Mouse (Mus musculus): ENCODE data around the gene Hprt.
"Not testable (repeated sequence)": the region's sequence is repeated elsewhere in the genome, so short reads cannot be mapped to it uniquely, and the experiment has no call there.

Hprt gene

DNA sequence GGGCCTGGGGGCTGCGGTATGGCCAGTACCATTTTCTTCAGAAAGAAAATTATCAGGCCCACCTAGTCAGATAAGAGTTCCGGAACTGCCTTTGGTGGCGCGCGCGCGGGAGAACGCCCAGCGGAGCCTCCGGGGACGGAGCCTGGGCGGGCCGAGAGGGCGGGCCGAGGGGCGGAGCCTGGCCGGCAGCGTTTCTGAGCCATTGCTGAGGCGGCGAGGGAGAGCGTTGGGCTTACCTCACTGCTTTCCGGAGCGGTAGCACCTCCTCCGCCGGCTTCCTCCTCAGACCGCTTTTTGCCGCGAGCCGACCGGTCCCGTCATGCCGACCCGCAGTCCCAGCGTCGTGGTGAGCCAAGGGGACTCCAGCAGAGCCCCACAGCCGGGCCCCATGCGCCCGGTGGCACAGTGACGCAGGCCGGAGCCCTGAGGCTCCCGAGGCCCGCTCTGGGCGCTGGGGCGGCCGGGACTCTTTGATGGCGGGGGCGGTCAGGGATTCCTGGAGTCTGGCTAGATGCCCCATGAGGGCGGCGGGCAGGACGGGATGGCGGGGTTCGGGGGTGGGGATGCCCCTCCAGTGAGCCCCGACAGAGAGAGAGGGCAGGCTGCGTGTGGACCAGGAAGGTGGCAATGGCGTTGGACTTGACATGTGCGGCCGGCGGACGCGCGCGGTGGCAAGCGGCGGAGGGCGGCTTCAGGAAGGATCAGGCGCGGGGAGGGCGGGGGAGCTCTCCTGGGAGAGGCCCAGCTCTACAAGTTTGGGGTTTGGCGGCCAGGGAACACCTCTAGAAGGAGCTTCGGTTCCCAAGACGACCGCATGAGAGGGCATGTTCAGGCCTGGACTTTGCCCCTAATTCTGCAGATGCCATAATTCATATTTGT is at the start of gene Hprt:
Gene Hprt, plus strand, starts transcription at position 233 of the 879 bp plus-strand sequence.
- peak; percentile 92 for DNase-seq

DNA sequence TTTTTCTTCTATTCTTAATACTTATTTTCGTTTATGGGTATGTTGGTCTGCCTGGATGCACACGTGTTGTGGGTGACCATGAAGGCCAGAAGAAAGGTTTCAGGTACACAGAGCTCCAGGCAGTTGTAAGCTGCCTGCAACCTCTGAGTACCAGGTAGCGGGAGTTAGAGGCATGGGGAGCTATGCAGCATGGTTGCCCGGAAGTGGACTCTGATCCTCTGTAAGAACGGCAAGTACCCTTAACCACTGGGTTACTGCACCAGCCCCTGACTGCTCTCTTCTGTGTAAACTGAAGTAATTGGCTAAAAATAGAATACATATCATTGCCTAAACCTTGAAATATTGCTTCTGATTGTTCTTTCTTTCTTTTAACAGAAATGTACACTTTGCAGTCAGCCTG is 42.4 kb upstream of the Hprt start:
- no peak for DNase-seq

DNA sequence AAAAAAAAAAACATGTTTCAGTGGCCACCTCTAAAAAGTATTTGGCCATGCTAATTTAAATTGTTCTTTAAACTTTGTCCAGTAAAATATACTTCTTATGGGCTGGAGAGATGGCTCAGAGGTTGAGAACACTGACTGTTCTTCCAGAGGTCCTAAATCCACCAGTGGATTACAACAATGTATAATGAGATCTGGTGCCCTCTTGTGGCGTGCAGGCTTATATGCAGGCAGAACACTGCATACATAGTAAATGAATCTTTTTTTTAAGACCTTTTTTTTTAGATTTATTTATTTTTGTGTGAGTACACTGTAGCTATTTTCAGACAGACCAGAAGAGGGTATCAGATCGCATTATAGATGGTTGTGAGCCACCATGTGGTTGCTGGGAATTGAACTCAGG is 38.2 kb upstream of the Hprt start:
- peak; percentile 24 for DNase-seq

DNA sequence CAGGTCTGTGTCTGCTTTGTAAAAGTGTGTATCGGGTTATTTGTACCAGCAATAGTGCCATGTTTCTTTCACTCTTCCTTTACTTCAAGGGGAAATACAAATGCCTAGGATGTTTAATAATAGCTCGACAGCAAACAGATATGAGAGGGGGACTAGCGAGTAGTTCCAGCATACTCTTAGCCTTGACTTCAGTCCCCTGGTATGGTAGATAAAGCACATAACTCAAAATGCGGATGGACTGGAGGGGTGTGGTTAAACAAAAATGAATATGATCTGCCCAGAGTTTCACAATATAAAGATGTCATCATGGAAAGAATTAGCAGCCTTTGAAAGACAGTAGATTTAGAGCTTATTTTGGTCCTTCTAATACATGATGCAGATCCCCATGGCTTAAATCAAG is 31.0 kb upstream of the Hprt start:
- no peak for DNase-seq

GRCm38 (mm10) chrX:52961559-52962110 is 26.3 kb upstream of the Hprt start:
- DNase-seq = no peak

DNA sequence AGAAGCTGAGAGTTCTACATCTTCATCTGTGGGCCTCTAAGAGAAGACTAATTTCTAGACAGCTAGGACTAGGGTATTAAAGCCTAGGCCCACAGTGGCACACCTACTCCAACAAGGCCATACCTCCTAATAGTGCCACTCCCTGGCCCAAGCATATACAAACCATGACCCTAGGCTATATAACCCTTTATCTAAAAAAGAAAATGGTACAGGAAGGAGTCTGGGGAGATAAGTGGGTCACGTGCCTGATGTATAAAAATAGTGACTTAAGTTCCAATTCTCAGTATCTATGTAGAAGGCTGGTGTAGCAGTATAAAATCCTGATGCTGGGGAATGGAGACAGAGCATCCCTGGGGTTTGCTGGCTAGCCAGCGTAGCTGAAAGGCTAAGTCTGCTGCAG is 22.8 kb upstream of the Hprt start:
- DNase-seq = no peak

DNA sequence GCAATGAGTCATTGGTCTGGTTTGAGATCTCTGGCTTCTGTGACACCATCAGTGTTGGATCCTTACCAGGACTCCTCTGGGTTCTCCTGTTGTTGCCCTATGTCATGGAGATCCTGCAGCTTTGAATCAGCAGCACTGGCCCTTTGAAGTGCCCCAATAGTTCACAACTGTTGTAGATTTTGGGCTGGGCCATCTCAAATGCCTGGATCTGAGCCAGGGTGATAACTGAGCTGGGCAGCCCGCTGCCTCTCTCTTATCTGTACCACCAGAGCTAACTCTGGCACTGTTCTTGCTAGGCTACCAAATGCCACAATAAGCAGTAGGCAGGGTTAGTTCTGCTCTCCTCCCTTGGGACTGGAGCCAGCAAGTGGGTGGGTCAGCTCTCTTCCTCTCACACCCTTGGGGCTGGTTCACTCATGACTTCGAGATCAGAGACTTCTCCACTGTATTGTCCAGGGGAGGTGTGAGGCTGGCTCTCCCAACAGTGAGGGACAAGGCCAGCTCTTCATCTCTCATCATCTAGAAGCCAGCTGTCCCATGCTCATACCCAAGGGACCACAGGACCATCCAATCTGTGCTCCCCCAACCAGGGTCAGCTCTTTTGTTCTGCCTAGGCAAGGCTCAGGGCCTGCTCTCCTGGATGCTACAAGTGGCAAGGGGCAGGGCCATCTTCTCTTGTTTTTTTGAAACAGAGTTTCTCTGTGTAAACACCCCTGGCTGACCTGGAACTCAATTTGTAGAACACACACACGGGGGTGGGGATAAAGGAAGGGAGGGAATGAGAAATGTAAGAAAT is 16.5 kb upstream of the Hprt start:
- no peak for DNase-seq

- no peak for DNase-seq
These were observed 15.8 kb upstream of the Hprt start for GRCm38 (mm10) chrX:52972129-52972528.

DNA sequence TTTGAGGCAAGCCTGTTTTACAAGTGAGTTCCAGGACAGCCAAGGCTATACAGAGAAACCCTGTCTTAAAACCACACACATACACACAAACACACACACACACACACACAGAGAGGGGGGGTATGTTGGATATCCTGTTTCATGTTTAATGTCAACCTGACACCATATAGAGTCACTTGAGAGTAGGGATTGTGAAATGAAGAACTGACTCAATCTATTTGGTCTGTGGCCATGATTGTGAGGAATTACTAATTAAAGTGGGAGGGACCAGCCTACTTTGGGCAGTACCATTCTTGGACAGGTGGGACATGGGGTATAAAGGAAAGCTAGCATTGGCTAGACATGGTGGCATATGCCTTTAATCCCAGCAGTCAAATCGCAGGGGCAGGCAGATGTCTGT is 15.3 kb upstream of the Hprt start:
- no peak for DNase-seq

DNA sequence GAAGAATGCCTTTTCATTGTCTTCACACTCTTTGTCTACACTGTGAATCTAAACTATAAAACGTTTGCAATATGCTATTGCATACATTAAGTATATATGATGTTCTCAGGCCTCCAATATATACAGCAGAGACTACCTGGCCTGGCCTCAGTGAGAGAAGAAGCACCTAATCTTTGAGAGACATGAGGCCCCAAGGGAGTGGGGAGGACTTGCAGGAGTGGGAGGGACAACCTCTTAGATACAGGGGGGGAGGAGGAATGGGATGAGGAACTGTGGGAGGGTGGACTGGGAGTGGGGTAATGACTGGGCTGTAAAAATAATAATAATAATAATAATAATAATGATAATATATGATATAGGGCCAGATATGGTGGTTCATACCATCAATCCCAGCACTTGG is 9.4 kb upstream of the Hprt start:
- DNase-seq = no peak

- no peak for DNase-seq
These were observed 6.6 kb upstream of the Hprt start for GRCm38 (mm10) chrX:52981378-52981777.

GRCm38 (mm10) chrX:52994726-52995125 is 6.8 kb downstream of the Hprt start:
- DNase-seq = not testable (repeated sequence)

GRCm38 (mm10) chrX:53004887-53005286 is 16.9 kb downstream of the Hprt start:
- DNase-seq = peak; percentile 12

- DNase-seq = peak; percentile 26
These were observed 18.1 kb downstream of the Hprt start for GRCm38 (mm10) chrX:53006062-53006461.

DNA sequence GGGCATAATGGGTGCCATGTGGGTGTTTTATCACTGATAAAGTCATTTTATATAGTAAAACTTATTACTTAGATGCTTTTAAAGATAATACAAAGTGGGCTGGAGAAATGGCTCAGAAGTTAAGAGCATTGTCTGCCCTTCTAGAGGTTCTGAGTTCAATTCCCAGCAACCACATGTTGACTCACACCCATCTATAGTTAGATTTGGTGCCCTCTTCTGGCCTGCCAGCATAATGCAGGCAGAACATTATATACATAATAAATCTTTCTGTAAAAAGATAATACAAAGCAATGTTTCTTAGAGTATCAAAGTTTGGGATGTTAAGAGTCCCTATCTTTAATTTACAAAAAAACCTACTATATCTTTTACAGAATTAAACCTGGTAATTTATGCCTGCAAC is 27.6 kb downstream of the Hprt start:
- DNase-seq = peak; percentile 31

DNA sequence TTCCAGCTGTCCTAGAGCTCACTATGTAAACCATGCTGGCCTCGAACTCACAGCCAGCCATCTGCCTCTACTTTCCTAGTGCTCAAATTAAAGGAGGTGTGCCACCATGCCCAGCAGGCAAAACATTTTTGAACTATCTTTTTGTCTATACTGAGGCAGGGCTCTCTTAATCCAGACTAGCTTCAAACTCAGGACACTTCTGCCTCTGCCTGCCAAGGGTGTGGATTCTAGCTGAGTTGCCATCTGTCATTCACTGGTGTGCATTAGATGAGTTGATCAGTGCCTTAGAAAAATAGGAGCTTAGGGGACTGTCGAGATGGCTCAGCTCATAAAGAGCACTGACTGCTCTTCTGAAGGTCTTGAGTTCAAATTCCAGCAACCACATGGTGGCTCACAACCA is 35.1 kb downstream of the Hprt start:
- DNase-seq = no peak

- peak; percentile 7 for DNase-seq
These were observed 36.3 kb downstream of the Hprt start for GRCm38 (mm10) chrX:53024268-53024667.

DNA sequence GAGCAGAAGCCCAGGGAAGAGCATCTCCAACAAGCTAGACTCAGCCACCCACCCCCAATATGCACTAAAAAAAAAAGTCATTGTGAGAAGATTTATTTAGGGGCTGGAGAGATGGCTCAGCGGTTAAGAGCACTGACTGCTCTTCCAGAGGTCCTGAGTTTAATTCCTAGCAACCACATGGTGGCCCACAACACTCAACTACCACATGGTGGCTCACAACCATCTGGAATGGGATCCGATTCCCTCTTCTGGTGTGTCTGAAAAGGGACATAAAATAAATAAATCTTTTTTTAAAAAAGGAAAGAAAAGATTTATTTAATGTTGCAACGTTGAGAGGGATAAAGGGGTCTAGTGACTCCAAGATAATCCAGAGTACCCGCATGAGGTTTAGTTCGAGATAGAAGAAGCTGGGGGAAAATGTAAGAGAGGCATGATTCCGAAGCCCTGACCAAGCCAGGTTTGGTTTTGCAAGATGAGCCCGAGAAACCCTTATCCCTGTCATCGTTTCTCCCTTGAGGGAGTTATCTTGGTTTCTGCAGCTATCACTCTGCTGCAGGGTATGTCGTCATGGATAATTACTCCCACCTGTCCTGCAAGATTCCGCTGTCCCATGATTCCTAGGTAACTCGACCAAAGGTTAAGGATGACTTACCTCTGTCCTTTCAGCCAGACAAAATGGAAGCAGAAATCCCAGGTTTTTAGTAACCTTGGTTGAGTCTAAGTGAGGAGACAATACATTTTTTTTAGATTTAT is 37.7 kb downstream of the Hprt start:
- DNase-seq = no peak

- peak; percentile 19 for DNase-seq
These were observed 41.6 kb downstream of the Hprt start for GRCm38 (mm10) chrX:53029559-53029958.

GRCm38 (mm10) chrX:53038194-53038593 is 50.3 kb downstream of the Hprt start:
- DNase-seq = no peak

GRCm38 (mm10) chrX:53039651-53040050 is 51.7 kb downstream of the Hprt start:
- no peak for DNase-seq

GRCm38 (mm10) chrX:53040138-53040537 is 52.2 kb downstream of the Hprt start:
- no peak for DNase-seq

GRCm38 (mm10) chrX:53041006-53041405 is 53.1 kb downstream of the Hprt start:
- DNase-seq = no peak
